ENCODE assay signal across 21 mouse cellular contexts in genomic region chr12:87401883-87402282, GRCm38 (mm10).
"Had no signal": no experiment of that assay in that cellular context is flagged by ENCODE, and none has a peak within 500 bp of the region (broad histone marks: within the 10 kb centered on the region; RNA-seq: fewer than 3 reads in every experiment).

No protein-coding gene starts in this region.

- H3K27me3 ChIP-seq: liver, embryonic 13.5 days; neural tube, embryonic 12.5 days; neural tube, embryonic 15.5 days had no signal

- ATAC-seq: lung, postnatal 0 days had no signal

- DNase-seq: kidney, adult 2 months; kidney, postnatal 25 days; left cerebral cortex, postnatal 4 days; liver, embryonic 13.5 days; lung, adult 2 months; lung, postnatal 36 days; midbrain, embryonic 14.5 days; right cerebral cortex, adult 18-20 months; right cerebral cortex, postnatal 14 days; right cerebral cortex, postnatal 4 days; thymus, adult 2 months; thymus, postnatal 14 days; thymus, postnatal 4 days had no signal

- H3K9me3 ChIP-seq: liver, embryonic 13.5 days; megakaryocyte, embryonic 14.5 days; midbrain, embryonic 10.5 days; neural tube, embryonic 12.5 days; neural tube, embryonic 15.5 days had no signal

- H3K9ac ChIP-seq: liver, embryonic 13.5 days; neural tube, embryonic 12.5 days; neural tube, embryonic 15.5 days had no signal

- H3K4me2 ChIP-seq: liver, embryonic 13.5 days; neural tube, embryonic 12.5 days; neural tube, embryonic 15.5 days had no signal

- H3K4me1 ChIP-seq: liver, embryonic 13.5 days; midbrain, embryonic 10.5 days; neural tube, embryonic 12.5 days; neural tube, embryonic 15.5 days had no signal

- H3K36me3 ChIP-seq: liver, embryonic 13.5 days; midbrain, embryonic 10.5 days; neural tube, embryonic 12.5 days; neural tube, embryonic 15.5 days had no signal

- H3K27ac ChIP-seq: kidney, postnatal 0 days; layer of hippocampus, adult 2 months; liver, embryonic 13.5 days; midbrain, embryonic 10.5 days; neural tube, embryonic 12.5 days; neural tube, embryonic 15.5 days; stomach, postnatal 0 days had no signal

- H3K4me3 ChIP-seq: layer of hippocampus, adult 2 months; liver, embryonic 13.5 days; megakaryocyte, embryonic 14.5 days; midbrain, embryonic 10.5 days; neural tube, embryonic 12.5 days; neural tube, embryonic 15.5 days had no signal
